Mouse (Mus musculus): ENCODE data around the gene Ptpdc1. TPM values are rescaled to one million over a fixed set of nuclear protein-coding genes. Genes with fewer than 3 reads are reported as not detected.

The Ptpdc1 gene
- total RNA-seq (2015; ENCODE audit: low replicate concordance) = 4.0 and 7.5 TPM in 2 replicates
- 2.3 and 3.3 TPM in 2 replicates for total RNA-seq (2017; ENCODE audit: low replicate concordance)

- peak; percentile 99 for ATAC-seq (replicated peaks; ENCODE audit: low FRiP score, poor library complexity, severe bottlenecking)
Measured at GRCm38 (mm10) chr13:48625433-48626184, at the start of gene Ptpdc1. TSS of gene Ptpdc1 (minus strand) at chr13:48625664.

GRCm38 (mm10) chr13:48674609-48675008, 49.1 kb upstream of the Ptpdc1 start:
- ATAC-seq (replicated peaks; ENCODE audit: low FRiP score, poor library complexity, severe bottlenecking) = no peak

- no peak for ATAC-seq (replicated peaks; ENCODE audit: low FRiP score, poor library complexity, severe bottlenecking)
Measured at GRCm38 (mm10) chr13:48672312-48672840, 46.9 kb upstream of the Ptpdc1 start.

- no peak for ATAC-seq (replicated peaks; ENCODE audit: low FRiP score, poor library complexity, severe bottlenecking)
Measured at GRCm38 (mm10) chr13:48668976-48669534, 43.6 kb upstream of the Ptpdc1 start.

- ATAC-seq (replicated peaks; ENCODE audit: low FRiP score, poor library complexity, severe bottlenecking) = no peak
Measured at GRCm38 (mm10) chr13:48668091-48668975, 42.9 kb upstream of the Ptpdc1 start.

- ATAC-seq (replicated peaks; ENCODE audit: low FRiP score, poor library complexity, severe bottlenecking) = no peak
Measured at GRCm38 (mm10) chr13:48667461-48667860, 42.0 kb upstream of the Ptpdc1 start.

- ATAC-seq (replicated peaks; ENCODE audit: low FRiP score, poor library complexity, severe bottlenecking) = no peak
Measured at GRCm38 (mm10) chr13:48665656-48666597, 40.5 kb upstream of the Ptpdc1 start.

- ATAC-seq (replicated peaks; ENCODE audit: low FRiP score, poor library complexity, severe bottlenecking) = no peak
Measured at GRCm38 (mm10) chr13:48664916-48665655, 39.6 kb upstream of the Ptpdc1 start.

- ATAC-seq (replicated peaks; ENCODE audit: low FRiP score, poor library complexity, severe bottlenecking) = no peak
Measured at GRCm38 (mm10) chr13:48663988-48664339, 38.5 kb upstream of the Ptpdc1 start.

GRCm38 (mm10) chr13:48663211-48663987, 37.9 kb upstream of the Ptpdc1 start:
- ATAC-seq (replicated peaks; ENCODE audit: low FRiP score, poor library complexity, severe bottlenecking) = no peak

GRCm38 (mm10) chr13:48662431-48663143, 37.1 kb upstream of the Ptpdc1 start, which contains the start of gene Barx1:
TSS of gene Barx1 (plus strand) at chr13:48662998.
- no peak for ATAC-seq (replicated peaks; ENCODE audit: low FRiP score, poor library complexity, severe bottlenecking)

GRCm38 (mm10) chr13:48661561-48661960, 36.1 kb upstream of the Ptpdc1 start:
- no peak for ATAC-seq (replicated peaks; ENCODE audit: low FRiP score, poor library complexity, severe bottlenecking)

GRCm38 (mm10) chr13:48660741-48661140, 35.3 kb upstream of the Ptpdc1 start:
- no peak for ATAC-seq (replicated peaks; ENCODE audit: low FRiP score, poor library complexity, severe bottlenecking)

- no peak for ATAC-seq (replicated peaks; ENCODE audit: low FRiP score, poor library complexity, severe bottlenecking)
Measured at GRCm38 (mm10) chr13:48660221-48660734, 34.8 kb upstream of the Ptpdc1 start.

- no peak for ATAC-seq (replicated peaks; ENCODE audit: low FRiP score, poor library complexity, severe bottlenecking)
Measured at GRCm38 (mm10) chr13:48659254-48660220, 34.1 kb upstream of the Ptpdc1 start.
